Mouse (Mus musculus) CH12.LX (cell line): Measurements from ENCODE around the gene Serpina3k.

ENCODE experiments used
- CTCF ChIP-seq, 2 experiments: IDR thresholded peaks in 1 of 2; conservative IDR thresholded peaks in 1 of 2; 2 replicates each; pipeline ENCODE4 v1.5.1; 2011 to 2012; ENCODE audit warnings: low read depth in 2 of 2, low read length in 2 of 2, improper control_type of control experiment in 1 of 2, inconsistent platforms in 1 of 2, mild to moderate bottlenecking in 1 of 2, moderate library complexity in 1 of 2
- E2F4 ChIP-seq: IDR thresholded peaks from 2 replicates; pipeline ENCODE4 v1.6.1; 2011; ENCODE audit warnings: low read depth, low read length, improper control_type of control experiment; ENCODE audit not compliant: insufficient replicate concordance
- EP300 ChIP-seq: IDR thresholded peaks from 2 replicates; pipeline ENCODE4 v1.6.1; 2011; ENCODE audit warnings: low read length, improper control_type of control experiment
- ETS1 ChIP-seq: conservative IDR thresholded peaks from 2 replicates; pipeline ENCODE4 v1.6.1; 2012; ENCODE audit warnings: low read depth, mild to moderate bottlenecking, inconsistent platforms, low read length, improper control_type of control experiment, moderate library complexity
- GABPA ChIP-seq: IDR thresholded peaks from 2 replicates; pipeline ENCODE4 v1.6.1; 2012; ENCODE audit warnings: low read depth, low read length, improper control_type of control experiment, inconsistent platforms; ENCODE audit not compliant: insufficient replicate concordance
- HCFC1 ChIP-seq: IDR thresholded peaks from 2 replicates; pipeline ENCODE4 v1.6.1; 2012; ENCODE audit warnings: low read depth, mild to moderate bottlenecking, inconsistent platforms, low read length, improper control_type of control experiment
- MAX ChIP-seq: IDR thresholded peaks from 2 replicates; pipeline ENCODE4 v1.6.1; 2011; ENCODE audit warnings: low read length, improper control_type of control experiment
- MEF2A ChIP-seq: IDR thresholded peaks from 2 replicates; pipeline ENCODE4 v1.6.1; 2014; ENCODE audit warnings: low read depth, mild to moderate bottlenecking, inconsistent platforms, low read length, improper control_type of control experiment, borderline replicate concordance
- NELFE ChIP-seq: IDR thresholded peaks from 2 replicates; pipeline ENCODE4 v1.6.1; 2011; ENCODE audit warnings: low read depth, low read length, improper control_type of control experiment
- SMC3 ChIP-seq: IDR thresholded peaks from 2 replicates; pipeline ENCODE4 v1.6.1; 2011; ENCODE audit warnings: low read depth, low read length, improper control_type of control experiment
- ZMIZ1 ChIP-seq: IDR thresholded peaks from 2 replicates; pipeline ENCODE4 v1.6.1; 2012; ENCODE audit warnings: low read depth, mild to moderate bottlenecking, inconsistent platforms, low read length, improper control_type of control experiment

DNA sequence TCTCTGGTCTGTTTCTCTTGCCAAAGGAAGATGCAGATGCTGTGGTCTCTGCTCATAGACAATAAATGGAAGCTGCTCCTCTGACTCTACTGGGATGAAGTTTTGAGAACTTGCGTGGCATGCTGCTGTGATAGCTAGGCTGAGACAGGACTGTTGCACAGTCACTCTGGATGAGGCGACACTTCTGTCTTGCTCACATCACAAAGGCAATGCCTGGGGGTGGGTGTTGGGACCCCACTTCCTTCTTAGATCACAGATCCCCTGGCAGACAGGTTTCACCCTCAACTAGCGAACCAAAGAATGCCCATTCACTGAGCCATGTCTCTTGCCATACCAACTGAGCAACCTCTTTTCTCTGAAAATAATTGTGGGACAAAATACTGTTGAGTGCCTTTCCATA is 419 bp downstream of the Serpina3k start:
- TF ChIP-seq CTCF (conservative IDR thresholded peaks at IDR 0.05 in 1 of 2, IDR thresholded peaks at IDR 0.05 in 1 of 2; ENCODE audit: low read depth in 2 of 2, low read length in 2 of 2) (no peak), EP300 (no peak), E2F4 (no peak), MEF2A (no peak), MAX (no peak), SMC3 (no peak), NELFE (no peak), HCFC1 (no peak), GABPA (no peak), ETS1 (no peak), ZMIZ1 (no peak)
